Mouse (Mus musculus): ENCODE measurements around the gene Pygo2. TPM values are rescaled to one million over a fixed set of nuclear protein-coding genes. Genes with fewer than 3 reads are reported as not detected.
A peak's percentile ranks its signal among the peaks of the same experiment; 100 is the strongest.

Pygo2 gene
- polyA plus RNA-seq, 1 experiment from 2014 or later, result 51.3 TPM

DNA sequence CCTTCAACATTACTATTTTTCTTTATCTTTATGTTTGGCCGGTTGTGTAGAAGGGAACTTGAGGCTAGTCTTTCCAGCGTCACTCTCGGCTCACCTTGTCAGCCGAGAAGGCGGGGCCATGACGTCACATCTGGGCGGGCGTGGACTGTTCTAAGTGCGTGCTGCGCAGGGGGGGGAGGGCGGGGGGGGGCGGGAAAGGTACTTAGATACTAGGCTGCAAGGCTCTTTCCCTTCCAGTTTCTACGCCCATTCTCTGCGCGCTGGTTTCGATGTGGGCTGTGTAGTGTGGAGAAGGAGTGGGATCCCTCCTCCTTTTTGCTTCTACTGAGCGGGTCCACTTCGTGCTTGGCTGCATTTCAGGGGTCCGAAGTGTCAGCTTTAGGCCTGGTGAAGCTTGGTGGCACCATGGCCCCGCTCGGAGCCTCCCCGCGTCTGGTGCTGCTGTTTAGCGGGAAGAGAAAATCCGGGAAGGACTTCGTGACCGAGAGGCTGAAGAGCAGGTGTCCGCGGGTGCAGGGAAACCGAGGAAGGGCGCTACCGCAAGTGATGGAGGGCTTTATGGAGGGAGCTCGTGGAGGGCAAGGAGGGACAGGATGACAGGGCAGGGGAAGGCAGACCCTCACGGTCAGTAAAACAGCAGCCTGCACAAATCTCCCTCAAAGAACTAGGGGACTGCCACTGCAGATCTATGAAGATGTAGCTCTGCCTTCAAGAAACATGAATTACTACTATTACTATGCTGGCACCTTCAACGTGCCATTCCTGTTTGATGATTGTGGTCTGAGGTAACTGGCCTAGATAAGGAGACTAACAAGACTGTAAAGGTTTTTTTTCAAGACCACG, 29.2 kb downstream of the Pygo2 start:
- ATAC-seq (ENCODE audit: insufficient number of reproducible peaks, low FRiP score, low TSS enrichment, low read depth), result peak; percentile 87
- peaks cover 19% of the 10 kb centered on the region for H3K4me1 ChIP-seq
- no peaks in the 10 kb centered on the region for H3K27me3 ChIP-seq

DNA sequence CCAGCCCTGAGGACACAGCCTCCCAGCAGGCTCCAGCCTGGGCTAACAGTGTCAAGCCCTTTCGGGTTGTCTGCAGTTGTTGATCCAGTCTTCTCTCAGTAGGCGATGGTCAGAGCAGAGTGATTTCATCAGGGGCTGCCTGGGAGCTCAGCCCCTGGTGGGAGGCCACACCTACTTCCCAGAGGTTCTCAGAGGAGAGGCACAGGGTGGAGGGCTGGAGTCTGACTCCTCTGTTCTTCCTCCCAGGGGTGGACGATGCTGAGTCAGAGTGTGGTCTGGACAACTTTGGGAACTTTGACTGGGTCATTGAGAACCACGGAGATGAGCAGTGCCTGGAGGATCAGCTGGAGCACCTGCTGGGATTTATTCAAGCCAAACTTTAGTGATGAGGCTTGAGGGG, 38.3 kb downstream of the Pygo2 start:
- Histone ChIP-seq H3K36me3 (peaks cover 21% of the 10 kb centered on the region), H3K4me3 (replicated peaks) (no peak overlapping the region), H3K4me1 (no peaks in the 10 kb centered on the region), H3K4me2 (replicated peaks) (no peak overlapping the region), H3K27me3 (no peaks in the 10 kb centered on the region), H3K9me3 (replicated peaks) (no peaks in the 10 kb centered on the region), H3K27ac (replicated peaks) (no peak overlapping the region), H3K9ac (no peak overlapping the region)
- no peak for ATAC-seq (ENCODE audit: insufficient number of reproducible peaks, low FRiP score, low TSS enrichment, low read depth)
- 47% methylated on average over 4 of the region's 4 CpGs for WGBS

More for the DNA sequence above, 29.2 kb downstream of the Pygo2 start:
- Histone ChIP-seq H3K4me2 (replicated peaks) (peak overlapping the region; percentile 59), H3K36me3 (no peaks in the 10 kb centered on the region), H3K9me3 (replicated peaks) (no peaks in the 10 kb centered on the region), H3K27ac (replicated peaks) (peak overlapping the region; percentile 82), H3K9ac (peak overlapping the region; percentile 54), H3K4me3 (replicated peaks) (peak overlapping the region; percentile 66)
- under 1% methylated on average over 36 of the region's 36 CpGs for WGBS

DNA sequence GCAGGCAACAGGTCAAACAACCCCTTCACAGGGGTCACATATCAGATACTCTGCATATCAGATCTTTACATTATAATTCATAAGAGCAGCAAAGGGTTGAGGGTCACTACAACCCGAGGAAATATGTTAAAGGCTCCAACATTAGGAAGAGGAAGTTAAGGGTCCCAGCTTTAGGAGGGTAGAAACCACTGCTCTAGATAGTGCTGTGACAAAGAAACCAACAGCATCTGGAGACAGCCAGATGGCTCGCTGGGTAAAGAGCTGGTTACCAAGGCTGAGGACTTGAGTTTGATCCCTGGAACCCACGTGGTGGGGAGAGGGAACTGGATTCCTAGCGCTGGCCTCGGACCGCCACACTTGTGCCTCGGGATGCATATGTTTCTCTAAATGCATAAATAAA, 42.3 kb downstream of the Pygo2 start:
- Histone ChIP-seq H3K4me2 (replicated peaks) (no peak overlapping the region), H3K27me3 (no peaks in the 10 kb centered on the region), H3K9ac (no peak overlapping the region), H3K4me1 (no peaks in the 10 kb centered on the region), H3K36me3 (peaks cover 21% of the 10 kb centered on the region), H3K27ac (replicated peaks) (no peak overlapping the region), H3K9me3 (replicated peaks) (no peaks in the 10 kb centered on the region), H3K4me3 (replicated peaks) (no peak overlapping the region)
- no peak for ATAC-seq (ENCODE audit: insufficient number of reproducible peaks, low FRiP score, low TSS enrichment, low read depth)
- 68% methylated on average over 7 of the region's 7 CpGs for WGBS

DNA sequence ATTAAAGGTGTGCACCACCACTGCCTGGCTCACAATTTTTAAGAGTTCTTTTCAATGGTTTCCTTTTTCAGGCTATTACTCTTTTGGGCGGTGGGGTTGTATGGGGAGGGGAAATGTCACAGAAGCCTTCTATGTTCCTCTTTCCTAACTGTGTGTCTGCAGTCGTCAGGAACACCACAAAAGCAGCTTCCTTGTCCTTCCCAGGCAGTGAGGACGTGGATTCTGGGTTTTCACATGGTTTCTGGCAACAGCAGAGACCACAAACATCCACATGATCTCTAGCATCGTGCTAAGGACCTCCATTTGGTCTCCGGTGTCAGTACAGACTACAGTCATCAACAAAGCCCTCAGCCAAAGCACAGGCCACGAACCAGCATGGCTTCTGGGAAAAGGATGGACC, 43.8 kb downstream of the Pygo2 start:
- Histone ChIP-seq H3K4me2 (replicated peaks) (no peak overlapping the region), H3K36me3 (0 out of 2 replicates have a peak, but pooled peaks cover 8% of the 10 kb centered on the region), H3K4me1 (no peaks in the 10 kb centered on the region), H3K27ac (replicated peaks) (no peak overlapping the region), H3K4me3 (replicated peaks) (no peak overlapping the region), H3K27me3 (no peaks in the 10 kb centered on the region), H3K9ac (no peak overlapping the region), H3K9me3 (replicated peaks) (no peaks in the 10 kb centered on the region)
- no peak for ATAC-seq (ENCODE audit: insufficient number of reproducible peaks, low FRiP score, low TSS enrichment, low read depth)
- 62% methylated on average over 6 of the region's 6 CpGs for WGBS

- Histone ChIP-seq H3K4me3 (replicated peaks) (no peak overlapping the region), H3K27ac (replicated peaks) (no peak overlapping the region), H3K9ac (no peak overlapping the region), H3K4me2 (replicated peaks) (no peak overlapping the region), H3K4me1 (no peaks in the 10 kb centered on the region), H3K36me3 (no peaks in the 10 kb centered on the region), H3K9me3 (replicated peaks) (no peaks in the 10 kb centered on the region), H3K27me3 (no peaks in the 10 kb centered on the region)
- no peak for ATAC-seq (ENCODE audit: insufficient number of reproducible peaks, low FRiP score, low TSS enrichment, low read depth)
- WGBS, result 71% methylated on average over 6 of the region's 6 CpGs
These were observed 49.0 kb downstream of the Pygo2 start for GRCm38 (mm10) chr3:89479055-89479454.

DNA sequence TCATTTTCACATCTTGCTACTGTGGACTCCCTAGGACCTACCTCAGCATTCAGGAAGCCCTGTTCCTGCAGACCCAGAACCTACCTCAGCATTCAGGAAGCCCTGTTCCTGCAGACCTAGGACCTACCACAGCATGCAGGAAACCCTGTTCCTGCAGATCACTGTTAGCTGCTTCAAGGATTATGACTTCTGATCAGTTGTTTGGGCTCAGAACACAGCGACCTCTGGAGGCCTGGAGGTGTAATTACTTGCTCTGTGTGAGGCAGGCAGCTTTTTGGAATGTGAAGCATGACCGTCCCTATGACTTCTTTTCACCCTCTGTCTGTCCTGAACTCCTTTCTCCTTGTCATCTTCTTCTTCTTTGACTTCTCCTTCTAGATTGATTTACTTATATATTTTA, 51.5 kb downstream of the Pygo2 start:
- Histone ChIP-seq H3K9ac (no peak overlapping the region), H3K27ac (replicated peaks) (no peak overlapping the region), H3K9me3 (replicated peaks) (no peaks in the 10 kb centered on the region), H3K4me1 (peaks cover 6% of the 10 kb centered on the region; the same call in 1 of the 2 replicates), H3K4me3 (replicated peaks) (no peak overlapping the region), H3K27me3 (no peaks in the 10 kb centered on the region; the same call in 1 of the 2 replicates), H3K36me3 (no peaks in the 10 kb centered on the region), H3K4me2 (replicated peaks) (no peak overlapping the region)
- 40% methylated on average over 2 of the region's 2 CpGs for WGBS
- ATAC-seq (ENCODE audit: insufficient number of reproducible peaks, low FRiP score, low TSS enrichment, low read depth), result no peak

- 80% methylated on average over 5 of the region's 5 CpGs for WGBS
- no peak overlapping the region for H3K9ac ChIP-seq
These were observed 52.2 kb downstream of the Pygo2 start for GRCm38 (mm10) chr3:89482249-89482648.

More at GRCm38 (mm10) chr3:89482249-89482648, 52.2 kb downstream of the Pygo2 start:
- H3K27me3 ChIP-seq, result no peaks in the 10 kb centered on the region; the same call in 1 of the 2 replicates
- no peaks in the 10 kb centered on the region for H3K9me3 ChIP-seq (replicated peaks)
- H3K4me3 ChIP-seq (replicated peaks), result no peak overlapping the region
- H3K27ac ChIP-seq (replicated peaks), result no peak overlapping the region
- H3K4me2 ChIP-seq (replicated peaks), result no peak overlapping the region
- peaks cover 6% of the 10 kb centered on the region; the same call in 1 of the 2 replicates for H3K4me1 ChIP-seq
- no peak for ATAC-seq (ENCODE audit: insufficient number of reproducible peaks, low FRiP score, low TSS enrichment, low read depth)
- no peaks in the 10 kb centered on the region for H3K36me3 ChIP-seq

Other genes starting within 250 kb of the Pygo2 start
- gene Fam189b, start 247.1 kb upstream of the Pygo2 start, polyA plus RNA-seq (2015; fragmentation: Nextera tagmentation; extraction: Ambion mirVana), result 34.9 and 37.0 TPM in 2 replicates
- gene Gba, start 227.3 kb upstream of the Pygo2 start, polyA plus RNA-seq (2015; fragmentation: Nextera tagmentation; extraction: Ambion mirVana), result 49.0 and 55.6 TPM in 2 replicates
- 47.1 and 59.7 TPM in 2 replicates for gene Thbs3, start 215.0 kb upstream of the Pygo2 start, polyA plus RNA-seq (2015; fragmentation: Nextera tagmentation; extraction: Ambion mirVana)
- gene Mtx1, start 203.1 kb upstream of the Pygo2 start, polyA plus RNA-seq (2015; fragmentation: Nextera tagmentation; extraction: Ambion mirVana), result 173 and 196 TPM in 2 replicates
- gene Muc1, start 201.2 kb upstream of the Pygo2 start, polyA plus RNA-seq (2015; fragmentation: Nextera tagmentation; extraction: Ambion mirVana), result 4.0 and 10.2 TPM in 2 replicates
- 294 and 310 TPM in 2 replicates for gene Krtcap2, start 184.2 kb upstream of the Pygo2 start, polyA plus RNA-seq (2015; fragmentation: Nextera tagmentation; extraction: Ambion mirVana)
- 5.0 and 5.9 TPM in 2 replicates for gene Trim46, start 183.9 kb upstream of the Pygo2 start, polyA plus RNA-seq (2015; fragmentation: Nextera tagmentation; extraction: Ambion mirVana)
- gene Dpm3, start 170.9 kb upstream of the Pygo2 start, polyA plus RNA-seq (2015; fragmentation: Nextera tagmentation; extraction: Ambion mirVana), result 150 and 173 TPM in 2 replicates
- gene Slc50a1, start 159.6 kb upstream of the Pygo2 start, polyA plus RNA-seq (2015; fragmentation: Nextera tagmentation; extraction: Ambion mirVana), result 71.8 and 72.2 TPM in 2 replicates
- gene Efna1, start 149.1 kb upstream of the Pygo2 start, polyA plus RNA-seq (2015; fragmentation: Nextera tagmentation; extraction: Ambion mirVana), result 55.8 and 57.4 TPM in 2 replicates
- gene Efna3, start 107.2 kb upstream of the Pygo2 start, polyA plus RNA-seq (2015; fragmentation: Nextera tagmentation; extraction: Ambion mirVana), result 42.3 and 47.2 TPM in 2 replicates
- 28.1 and 31.0 TPM in 2 replicates for gene Efna4, start 92.2 kb upstream of the Pygo2 start, polyA plus RNA-seq (2015; fragmentation: Nextera tagmentation; extraction: Ambion mirVana)
- 93.2 and 96.1 TPM in 2 replicates for gene Adam15, start 80.2 kb upstream of the Pygo2 start, polyA plus RNA-seq (2015; fragmentation: Nextera tagmentation; extraction: Ambion mirVana)
- gene Dcst2, start 68.2 kb upstream of the Pygo2 start, polyA plus RNA-seq (2015; fragmentation: Nextera tagmentation; extraction: Ambion mirVana), result 0.13 and 0.21 TPM in 2 replicates
- 0.46 and 0.64 TPM in 2 replicates for gene Dcst1, start 65.0 kb upstream of the Pygo2 start, polyA plus RNA-seq (2015; fragmentation: Nextera tagmentation; extraction: Ambion mirVana)
- 8.2 and 9.0 TPM in 2 replicates for gene Zbtb7b, start 35.4 kb upstream of the Pygo2 start, polyA plus RNA-seq (2015; fragmentation: Nextera tagmentation; extraction: Ambion mirVana)
- 0.25 and 0.91 TPM in 2 replicates for gene Lenep, start 27.4 kb upstream of the Pygo2 start, polyA plus RNA-seq (2015; fragmentation: Nextera tagmentation; extraction: Ambion mirVana)
- gene Flad1, start 18.3 kb upstream of the Pygo2 start, polyA plus RNA-seq (2015; fragmentation: Nextera tagmentation; extraction: Ambion mirVana), result 28.5 and 34.6 TPM in 2 replicates
- 342 and 356 TPM in 2 replicates for gene Cks1b, start 11.8 kb upstream of the Pygo2 start, polyA plus RNA-seq (2015; fragmentation: Nextera tagmentation; extraction: Ambion mirVana)
- 110 and 113 TPM in 2 replicates for gene Shc1, start 11.8 kb upstream of the Pygo2 start, polyA plus RNA-seq (2015; fragmentation: Nextera tagmentation; extraction: Ambion mirVana)
- gene Pbxip1, start 6.5 kb downstream of the Pygo2 start, polyA plus RNA-seq (2015; fragmentation: Nextera tagmentation; extraction: Ambion mirVana), result 38.3 and 40.4 TPM in 2 replicates
- gene Pmvk, start 24.3 kb downstream of the Pygo2 start, polyA plus RNA-seq (2015; fragmentation: Nextera tagmentation; extraction: Ambion mirVana), result 51.3 and 59.1 TPM in 2 replicates
- 2.7 and 4.3 TPM in 2 replicates for gene Kcnn3, start 90.0 kb downstream of the Pygo2 start, polyA plus RNA-seq (2015; fragmentation: Nextera tagmentation; extraction: Ambion mirVana)